Mouse (Mus musculus) lung, postnatal 0 days (tissue): ENCODE measurements around the gene Mon1a.

ENCODE experiments used
- CTCF ChIP-seq: IDR thresholded peaks from 2 replicates; pipeline ENCODE4 v1.5.1; 2016; ENCODE audit warnings: antibody characterized with exemption, mild to moderate bottlenecking
- EP300 ChIP-seq: IDR thresholded peaks from 2 replicates; pipeline ENCODE4 v1.6.1; 2016; ENCODE audit warnings: antibody characterized with exemption, mild to moderate bottlenecking, control low read depth

DNA sequence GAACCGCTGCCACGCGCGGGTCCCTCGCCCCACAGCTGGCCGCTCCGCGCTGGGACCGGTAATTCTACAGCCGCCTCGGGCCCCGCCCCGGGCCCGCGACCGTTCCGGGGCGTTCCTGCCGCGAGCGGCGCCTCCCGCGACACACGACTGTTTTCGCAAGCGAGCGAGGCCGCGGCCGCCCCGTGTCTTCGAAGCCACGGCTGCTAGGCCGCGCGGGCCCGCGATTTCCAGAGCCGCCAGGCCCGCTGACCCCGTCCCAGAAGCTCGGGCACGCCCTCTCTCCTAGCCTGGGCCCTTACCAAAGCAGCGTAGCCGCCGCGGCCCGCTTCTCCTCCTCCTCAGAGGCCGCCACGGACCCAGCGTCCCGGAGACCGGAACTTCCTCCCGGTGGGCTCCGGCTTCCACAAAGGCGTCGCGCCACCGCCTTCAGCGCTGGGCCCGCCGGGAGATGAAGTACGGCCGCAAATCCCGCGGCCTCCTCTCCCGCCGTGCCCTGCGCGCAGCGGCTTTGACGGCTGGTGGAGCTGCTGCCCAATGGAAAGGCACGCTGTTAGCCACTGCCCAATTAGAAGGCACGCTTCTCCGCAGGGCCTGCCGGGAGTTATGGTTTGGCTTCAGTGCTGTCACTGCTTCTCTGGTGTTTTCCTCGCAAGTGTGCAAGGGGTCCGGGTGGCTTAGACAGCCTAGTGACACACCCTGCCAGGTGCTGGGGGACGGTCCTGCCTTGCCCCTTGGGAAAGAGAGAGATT is 15.4 kb upstream of the Mon1a start:
- TF ChIP-seq CTCF (no peak), EP300 (no peak)
